Mouse (Mus musculus): ENCODE measurements around the gene Lmln. TPM values are rescaled to one million over a fixed set of nuclear protein-coding genes. Genes with fewer than 3 reads are reported as not detected.
"Not testable (repeated sequence)": the region's sequence is repeated elsewhere in the genome, so short reads cannot be mapped to it uniquely, and the experiment has no call there.

Gene Lmln
- total RNA-seq (2021) = 10 to 100 TPM; 15.2 to 18.5 TPM
- long read RNA-seq, full-length matches to known transcripts = 3 of 21 reads
- long read RNA-seq, partial matches to known transcripts = 2 of 21 reads
- long read RNA-seq, other reads (novel, unspliced or antisense) = 16 of 21 reads

DNA sequence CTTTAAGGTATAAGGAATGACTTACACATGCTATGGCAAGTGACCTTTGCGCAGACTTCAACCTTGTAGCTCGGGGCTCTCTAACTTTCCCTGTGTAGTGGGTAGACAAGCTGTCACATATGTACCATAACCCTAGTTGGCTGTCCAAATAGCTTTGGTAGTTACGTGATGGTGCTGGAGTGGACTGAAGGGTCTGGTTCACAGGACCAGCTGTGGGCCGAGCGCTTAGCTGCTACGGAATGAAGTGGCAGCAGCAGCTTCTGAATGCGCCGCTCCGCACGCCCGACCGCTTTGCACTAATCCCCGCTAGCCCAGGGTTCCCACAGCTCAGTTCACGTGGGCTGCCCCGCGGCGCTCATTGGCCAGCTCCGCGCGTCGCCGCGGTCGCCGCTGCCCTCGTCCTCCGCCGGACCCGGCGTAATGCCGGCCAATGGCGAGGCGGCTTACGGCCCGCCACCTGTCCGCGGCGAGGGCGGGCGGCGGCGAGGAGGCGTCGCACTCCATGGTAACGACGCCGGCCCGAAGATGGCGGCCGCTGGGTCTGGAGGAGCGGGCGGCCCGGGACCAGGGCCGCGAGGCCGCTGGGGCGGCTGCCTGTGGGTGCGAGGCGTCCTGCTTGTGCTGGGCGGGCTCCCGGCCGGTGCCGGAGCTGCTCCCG lies at the start of gene Lmln:
Gene Lmln (plus strand): TSS at position 498 of the 658 bp plus-strand sequence.
- peak; percentile 89 for DNase-seq (ENCODE audit: low spot score in 2 of 2)

DNA sequence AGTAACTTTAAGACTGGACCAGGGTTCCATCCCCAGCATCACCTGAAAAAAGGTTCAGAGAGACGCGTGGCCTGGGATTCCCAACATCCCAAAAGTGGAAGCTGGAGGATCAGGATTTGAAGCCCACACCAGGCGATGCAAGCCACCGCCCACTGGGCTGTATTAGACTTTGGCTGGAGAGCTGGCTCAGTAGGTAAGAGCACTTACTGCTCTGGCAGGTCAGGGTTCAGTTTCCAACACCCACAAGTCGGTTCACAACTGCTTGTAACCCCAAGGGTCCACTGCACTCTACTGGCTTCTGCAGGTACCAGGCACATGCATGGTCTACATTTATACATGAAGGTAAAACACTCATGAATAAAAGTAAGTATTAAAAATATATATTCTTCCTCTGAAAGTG lies 48.5 kb upstream of the Lmln start:
- DNase-seq (ENCODE audit: low spot score in 2 of 2) = no peak

DNA sequence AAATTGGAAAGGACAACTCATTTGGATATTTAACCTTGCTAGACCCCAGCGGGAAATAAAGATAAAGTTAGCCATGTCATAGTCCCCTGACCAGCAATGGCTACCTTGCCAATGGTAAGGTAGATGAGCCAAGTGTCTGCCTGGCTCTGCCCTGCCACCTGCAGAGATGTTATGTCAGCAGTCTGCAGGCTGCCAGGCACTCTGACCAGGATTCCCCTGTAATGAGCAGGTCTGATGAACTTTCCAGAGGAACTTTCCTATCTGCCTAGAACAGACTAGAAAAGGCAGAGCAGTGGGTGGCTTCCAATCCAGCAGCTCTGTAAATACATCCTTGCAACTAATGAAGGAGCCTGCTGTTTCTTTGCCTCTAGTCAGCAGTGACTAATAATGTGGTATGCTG lies 47.4 kb upstream of the Lmln start:
- no peak for DNase-seq (ENCODE audit: low spot score in 2 of 2)

- no peak for DNase-seq (ENCODE audit: low spot score in 2 of 2)
These were observed 46.9 kb upstream of the Lmln start for GRCm38 (mm10) chr16:33015396-33015907.

DNA sequence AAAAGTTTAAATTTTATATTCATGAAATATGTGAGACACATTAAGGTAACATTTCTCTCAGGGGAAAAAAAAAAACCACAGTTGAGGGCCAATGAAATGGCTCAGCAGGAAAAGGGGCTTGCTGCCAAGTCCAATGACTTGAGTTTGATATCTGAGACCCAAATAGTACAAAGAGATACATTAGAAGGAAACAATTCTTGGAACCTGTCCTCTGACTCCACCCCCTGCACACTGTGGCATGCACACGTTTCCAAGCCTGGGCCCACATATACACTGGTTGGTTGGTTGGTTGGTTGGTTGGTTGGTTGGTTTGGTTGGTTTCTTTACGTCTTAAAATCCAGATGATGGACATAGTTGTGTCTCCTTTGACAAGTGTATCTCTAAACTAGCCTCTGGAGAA lies 46.3 kb upstream of the Lmln start:
- no peak for DNase-seq (ENCODE audit: low spot score in 2 of 2)

GRCm38 (mm10) chr16:33017677-33018349 lies 44.5 kb upstream of the Lmln start:
- DNase-seq (ENCODE audit: low spot score in 2 of 2) = no peak

GRCm38 (mm10) chr16:33019117-33019770 lies 43.1 kb upstream of the Lmln start:
- DNase-seq (ENCODE audit: low spot score in 2 of 2) = no peak

DNA sequence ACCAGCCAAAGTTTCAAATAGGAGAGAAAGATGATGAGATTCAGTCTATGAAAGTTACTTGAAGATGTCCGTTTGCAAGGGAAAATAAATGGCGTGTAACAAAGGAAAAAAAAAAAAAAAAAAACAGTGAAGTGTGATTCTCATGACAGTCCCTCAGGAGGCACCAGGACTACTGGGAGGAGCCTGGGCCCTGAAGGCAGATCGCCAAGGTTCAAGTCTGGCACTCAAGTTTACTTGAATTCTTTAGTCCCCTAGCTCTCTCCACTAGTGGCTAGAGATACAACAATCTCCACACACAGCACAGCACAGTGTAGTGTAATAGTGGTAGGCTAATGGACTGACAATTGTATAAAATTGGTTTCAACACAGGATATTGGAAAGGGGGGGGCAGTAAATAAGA lies 40.9 kb upstream of the Lmln start:
- no peak for DNase-seq (ENCODE audit: low spot score in 2 of 2)

DNA sequence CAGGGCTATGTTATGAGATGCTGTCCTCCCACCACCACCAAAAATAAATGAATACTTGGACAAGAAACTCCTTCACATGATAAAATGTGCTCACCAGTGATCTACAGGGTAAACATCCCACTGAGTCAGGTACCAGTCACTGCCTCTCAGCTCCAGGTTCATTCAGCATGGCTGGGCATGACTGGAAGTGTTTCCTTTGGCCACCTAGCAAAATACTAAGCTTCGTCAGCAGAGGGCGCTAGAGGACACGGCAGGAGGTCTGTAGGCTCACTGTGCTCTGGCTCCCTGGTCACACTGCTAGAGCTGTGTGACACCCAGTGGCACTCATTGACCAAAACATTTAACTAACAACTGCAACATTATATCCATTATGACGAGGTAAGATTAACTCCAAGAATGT lies 38.6 kb upstream of the Lmln start:
- peak; percentile 68 to 90 for DNase-seq (ENCODE audit: low spot score in 2 of 2)

DNA sequence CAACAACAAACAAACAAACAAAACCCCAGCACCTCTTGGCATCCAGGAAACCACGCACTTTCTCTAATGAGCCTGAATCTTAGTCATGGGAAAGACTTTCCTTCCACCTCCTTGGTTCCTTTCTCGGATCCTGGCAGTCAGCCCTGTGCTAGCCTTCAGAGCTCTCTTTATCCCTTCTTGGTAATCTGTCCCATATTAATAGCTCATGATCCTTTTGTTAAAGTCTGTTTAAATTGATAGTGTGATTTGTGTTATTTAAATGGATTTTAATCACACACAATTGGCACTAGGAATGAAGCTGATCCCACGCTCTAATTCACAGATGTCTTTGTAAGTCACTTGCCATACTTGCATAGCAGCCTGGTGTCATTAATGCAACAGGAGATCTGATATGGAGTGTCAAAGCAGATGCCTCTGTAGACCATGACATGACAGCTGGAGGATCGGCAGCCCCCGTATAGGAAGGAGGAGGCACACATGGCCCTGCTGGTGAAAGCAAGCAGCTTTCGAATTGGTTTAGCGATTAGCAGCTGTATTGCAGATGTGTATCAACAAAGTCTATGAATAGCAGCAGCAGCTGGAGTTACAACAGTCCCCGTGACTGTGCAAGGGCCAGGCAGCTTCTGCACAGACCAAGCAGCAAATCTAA lies 37.7 kb upstream of the Lmln start:
- peak; percentile 37 to 76 for DNase-seq (ENCODE audit: low spot score in 2 of 2)

- DNase-seq (ENCODE audit: low spot score in 2 of 2) = peak in 1 of 2 experiments; percentile 53
These were observed 36.0 kb upstream of the Lmln start for GRCm38 (mm10) chr16:33026357-33026756.

- no peak for DNase-seq (ENCODE audit: low spot score in 2 of 2)
These were observed 26.3 kb upstream of the Lmln start for GRCm38 (mm10) chr16:33036006-33036405.

DNA sequence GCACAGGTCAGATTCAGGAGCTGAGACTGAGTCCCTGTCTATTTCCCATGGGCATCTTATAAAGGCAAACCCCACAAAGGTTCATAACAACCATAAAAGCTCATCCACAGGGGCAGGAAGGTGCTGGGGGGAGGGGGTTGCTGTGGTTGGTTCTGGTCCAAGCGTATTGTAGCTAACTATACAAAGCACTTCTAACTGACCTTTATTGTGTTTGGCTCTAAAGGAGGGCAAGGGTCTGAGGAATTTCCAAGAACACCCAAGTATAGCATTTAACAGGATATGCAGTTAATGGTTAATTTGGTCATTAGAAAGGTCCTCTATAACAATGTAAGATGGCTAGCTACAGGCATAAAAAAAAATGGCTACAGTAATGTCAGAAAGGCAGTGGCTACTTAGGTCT lies 19.6 kb upstream of the Lmln start:
- no peak for DNase-seq (ENCODE audit: low spot score in 2 of 2)

DNA sequence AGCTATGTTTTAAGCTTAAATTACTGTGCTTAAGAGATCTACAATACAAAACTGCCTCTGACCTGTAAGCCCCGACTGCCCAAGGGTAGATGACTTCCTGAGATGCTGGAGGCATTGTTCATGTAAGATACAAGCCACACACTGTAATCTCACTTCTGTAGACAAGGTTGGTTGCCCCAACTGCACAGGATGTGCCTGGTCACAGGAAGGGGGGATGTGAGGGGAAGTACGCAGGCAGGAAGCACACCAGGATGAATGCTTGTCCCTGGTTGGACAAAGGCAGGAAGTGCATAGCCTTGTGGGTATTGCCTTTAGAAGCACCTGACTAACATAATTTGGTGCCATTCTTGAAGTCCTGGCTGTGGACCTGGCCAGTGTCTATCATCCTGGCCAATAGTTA lies 19.1 kb upstream of the Lmln start:
- DNase-seq (ENCODE audit: low spot score in 2 of 2) = no peak

DNA sequence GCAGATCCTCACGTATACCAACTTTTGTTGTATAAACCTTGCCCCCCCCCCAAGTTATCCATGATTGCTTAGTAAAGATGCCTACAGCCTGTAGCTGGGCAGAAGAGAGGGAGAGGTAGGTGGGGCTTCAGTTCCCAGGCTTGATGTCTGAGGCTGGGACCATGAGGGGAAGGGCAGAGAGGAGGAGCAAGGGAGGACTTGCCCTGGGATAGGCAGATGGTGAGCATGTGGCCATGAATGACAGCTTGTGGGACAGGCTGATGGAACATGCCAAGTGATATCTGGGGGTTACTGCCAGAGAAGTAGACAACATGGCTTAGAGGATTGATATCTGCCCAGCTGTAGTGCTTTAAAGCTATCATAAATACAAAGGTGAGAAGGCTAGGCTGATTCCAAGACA lies 14.3 kb upstream of the Lmln start:
- no peak for DNase-seq (ENCODE audit: low spot score in 2 of 2)

GRCm38 (mm10) chr16:33048686-33049085 lies 13.6 kb upstream of the Lmln start:
- DNase-seq (ENCODE audit: low spot score in 2 of 2) = no peak

GRCm38 (mm10) chr16:33049809-33050208 lies 12.5 kb upstream of the Lmln start:
- no peak for DNase-seq (ENCODE audit: low spot score in 2 of 2)

DNA sequence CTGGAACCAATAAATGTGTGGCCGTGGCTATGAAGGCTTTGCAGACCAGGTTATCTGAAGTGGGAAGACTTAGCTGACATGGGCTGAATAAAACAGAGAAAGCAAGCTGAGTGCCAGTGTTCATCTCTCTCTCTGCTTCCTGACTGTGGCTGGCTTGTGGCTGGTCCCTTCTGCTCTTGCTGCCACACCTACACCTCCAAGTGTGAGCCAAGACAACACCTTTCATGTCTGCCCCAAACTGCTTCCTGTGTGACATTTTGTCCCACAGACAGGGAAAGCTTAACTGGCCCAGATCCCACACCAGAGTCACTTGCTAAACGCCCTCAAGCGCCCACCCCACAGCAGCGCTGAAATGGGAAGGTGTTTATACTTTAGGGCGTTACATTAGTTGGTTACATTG lies 9.2 kb upstream of the Lmln start:
- no peak for DNase-seq (ENCODE audit: low spot score in 2 of 2)

DNA sequence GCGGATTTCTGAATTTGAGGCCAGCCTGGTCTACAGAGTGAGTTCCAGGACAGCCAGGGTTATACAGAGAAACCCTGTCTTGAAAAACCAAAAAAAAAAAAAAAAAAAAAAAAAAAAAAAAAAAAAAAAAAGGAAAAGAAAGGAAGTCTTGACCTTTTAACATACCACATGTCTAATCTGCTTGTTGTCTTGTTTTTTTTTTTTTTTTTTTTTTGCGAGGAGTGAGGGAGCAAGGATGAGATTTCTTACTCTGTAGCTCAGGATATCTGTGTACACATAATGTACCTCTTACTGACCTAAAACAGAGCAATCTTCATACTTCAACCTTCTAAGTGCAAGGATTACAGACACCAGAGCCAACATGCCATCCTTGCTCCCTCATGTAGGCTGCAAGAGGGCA lies 7.4 kb upstream of the Lmln start:
- not testable (repeated sequence) for DNase-seq (ENCODE audit: low spot score in 2 of 2)

- DNase-seq (ENCODE audit: low spot score in 2 of 2) = no peak
These were observed 6.7 kb upstream of the Lmln start for GRCm38 (mm10) chr16:33055655-33056054.

- peak; percentile 86 to 93 for DNase-seq (ENCODE audit: low spot score in 2 of 2)
These were observed 6.1 kb upstream of the Lmln start, which contains the start of the genes Iqcg and Rpl35a for GRCm38 (mm10) chr16:33056095-33056785. Gene Iqcg (minus strand): TSS chr16:33056218. Gene Rpl35a (plus strand): TSS chr16:33056453.

Data from layer of hippocampus, adult 18-20 months (tissue).